Mouse (Mus musculus): ENCODE results near the gene Patj. TPM values are rescaled to one million over a fixed set of nuclear protein-coding genes. Genes with fewer than 3 reads are reported as not detected.
A peak's percentile ranks its signal among the peaks of the same experiment; 100 is the strongest.
"Not testable (repeated sequence)": the region's sequence is repeated elsewhere in the genome, so short reads cannot be mapped to it uniquely, and the experiment has no call there.

Patj gene
- 17.6 and 18.7 TPM in 2 replicates for polyA plus RNA-seq (2012; rRNA removed)

DNA sequence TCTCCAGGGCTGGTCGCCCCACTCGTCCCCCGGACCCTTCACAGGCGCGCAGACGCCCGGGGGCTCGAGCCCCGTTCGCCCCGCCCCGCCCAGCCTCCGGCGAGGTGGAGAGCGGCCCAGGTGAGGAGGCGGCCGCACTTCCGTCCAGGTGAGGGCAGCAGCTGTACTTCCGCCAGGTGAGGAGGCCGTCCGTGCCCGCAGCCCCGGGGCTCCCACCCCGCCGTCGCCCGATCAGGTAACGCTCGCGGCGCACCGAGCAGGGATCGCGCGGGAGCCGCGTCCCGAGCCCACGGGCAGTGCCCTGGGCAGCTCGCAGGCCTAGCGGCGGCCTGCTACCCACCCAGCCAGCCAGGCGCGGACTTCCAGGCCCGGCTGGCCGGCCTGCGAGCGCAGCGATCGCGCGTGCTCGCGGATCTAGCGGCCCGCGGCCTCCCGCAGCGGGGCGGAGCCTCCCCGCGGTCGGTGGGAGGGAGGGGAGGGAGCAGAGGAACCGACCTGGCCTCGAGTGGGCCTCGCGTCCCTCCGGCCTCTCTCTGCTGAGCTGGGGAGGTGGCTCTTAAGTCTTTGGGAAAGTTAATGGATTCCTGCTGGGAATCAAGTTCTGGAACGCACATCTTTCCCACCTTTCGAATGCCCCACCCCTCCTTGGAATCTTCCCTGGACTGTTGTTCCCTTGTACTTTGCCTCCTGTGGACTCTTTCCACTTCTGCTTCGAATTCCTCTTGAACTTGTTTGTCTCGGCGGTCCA is at the start of gene Patj:
Gene Patj, plus strand, starts transcription at position 96 of the 748 bp plus-strand sequence.
- DNase-seq (ENCODE audit: low spot score): peak; percentile 79

GRCm38 (mm10) chr4:98348580-98348979 is 47.0 kb upstream of the Patj start:
- no peak for DNase-seq (ENCODE audit: low spot score)

DNA sequence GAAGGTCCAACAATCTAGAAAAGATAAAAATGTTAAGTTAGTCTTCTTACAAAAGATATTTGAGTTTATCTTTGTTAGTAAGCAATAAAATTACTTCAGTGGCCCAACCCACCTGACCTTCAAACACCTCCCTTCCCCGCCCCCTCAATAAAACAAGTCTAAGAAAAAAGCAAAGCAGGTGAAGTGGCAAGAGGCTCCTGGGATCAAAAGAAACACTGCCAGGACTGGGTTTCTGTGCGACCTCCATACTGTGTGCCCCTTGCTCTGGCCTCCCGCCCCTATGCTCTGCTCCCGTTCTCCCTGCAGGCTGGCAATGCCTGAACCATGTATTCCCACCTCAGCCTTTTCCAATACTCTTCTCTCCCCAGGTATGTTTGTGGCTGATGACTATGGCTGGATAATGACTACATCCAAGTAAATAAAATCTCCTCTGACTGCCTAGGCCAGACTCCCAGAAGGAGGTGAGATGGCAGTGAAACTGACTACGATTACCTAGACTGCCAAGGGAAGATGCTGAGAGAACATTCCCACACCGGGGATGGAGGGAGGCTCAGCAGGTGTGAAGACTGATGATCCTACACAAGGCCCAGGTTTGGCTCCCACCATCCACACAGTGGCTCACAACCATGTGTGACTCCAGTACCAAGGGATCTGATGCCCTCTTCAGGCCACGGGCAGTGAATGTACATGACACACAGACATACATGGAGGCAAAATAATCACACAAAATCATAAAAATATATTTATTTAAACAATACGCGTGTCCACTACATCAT is 37.4 kb upstream of the Patj start:
- DNase-seq (ENCODE audit: low spot score): no peak

DNA sequence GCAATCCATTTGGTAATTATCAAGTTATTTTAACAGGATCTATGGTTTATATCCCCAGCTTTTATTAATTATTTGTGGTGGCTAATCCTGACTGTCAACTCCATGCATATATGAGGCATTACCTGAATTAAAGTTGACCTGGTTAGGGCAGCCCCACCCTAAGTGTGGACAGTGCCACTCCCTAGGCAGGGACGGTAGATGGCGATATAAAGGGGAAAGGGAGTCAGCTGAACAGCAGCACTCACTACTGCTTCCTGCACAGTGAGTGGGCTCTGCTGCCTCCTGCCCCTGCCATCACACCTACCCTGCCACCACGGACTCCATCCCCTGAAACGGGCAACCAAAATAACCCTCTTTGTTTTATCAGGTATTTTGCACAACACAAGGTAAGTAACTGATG is 20.2 kb upstream of the Patj start:
- DNase-seq (ENCODE audit: low spot score): no peak

DNA sequence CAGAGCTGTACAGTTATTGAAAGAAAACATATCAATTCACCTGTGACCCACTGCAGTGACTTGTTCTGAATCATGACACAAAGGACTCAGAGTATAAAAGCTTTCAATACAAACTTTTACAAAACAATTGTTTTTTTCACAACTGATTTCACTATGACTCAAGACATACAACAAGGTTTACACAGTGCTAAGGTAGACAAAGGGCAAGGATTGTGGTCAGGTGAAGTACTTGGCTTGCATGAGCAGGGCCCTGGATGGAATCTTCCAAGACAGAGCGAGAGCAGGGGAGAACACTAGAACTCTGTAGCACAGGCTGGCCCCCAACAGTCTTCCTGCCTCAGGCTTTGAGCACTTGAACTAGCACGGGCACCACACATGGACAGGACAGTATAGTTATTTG is 18.6 kb upstream of the Patj start:
- DNase-seq (ENCODE audit: low spot score): no peak

DNA sequence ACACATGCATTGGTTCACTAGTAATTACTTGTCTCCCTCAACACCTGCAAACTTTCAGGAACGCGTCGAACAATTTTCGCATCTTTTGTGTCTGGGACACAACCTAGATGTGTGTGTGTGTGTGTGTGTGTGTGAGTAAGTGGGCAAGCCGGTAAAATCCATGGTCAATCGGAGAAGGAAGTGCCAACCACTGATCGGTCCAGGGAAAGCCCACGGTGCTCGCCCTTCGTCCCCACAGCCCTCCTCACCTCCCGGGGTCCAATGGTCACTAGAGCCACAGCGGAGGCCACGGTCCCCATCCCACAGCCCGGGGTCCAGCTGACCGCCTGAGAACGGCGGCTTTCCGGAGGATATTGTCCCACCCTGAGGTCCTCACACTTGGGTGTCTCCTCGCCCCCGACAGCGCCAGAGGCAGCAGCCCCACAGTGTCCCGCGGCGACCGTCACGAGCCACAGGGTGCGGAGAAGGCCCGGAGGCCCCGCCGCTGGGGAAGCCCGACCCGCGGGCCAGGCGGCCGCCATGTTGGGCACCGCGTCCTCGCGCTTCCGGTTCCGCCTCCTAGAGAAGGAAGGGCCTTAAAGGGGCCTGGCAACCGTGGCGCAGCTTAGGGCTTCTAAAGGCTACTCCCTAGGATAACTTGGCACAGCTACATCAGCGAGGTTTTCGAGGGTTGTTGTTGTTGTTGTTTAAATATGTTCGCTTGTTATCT is 12.7 kb upstream of the Patj start, which contains the start of gene Tm2d1:
Gene Tm2d1, minus strand, starts transcription at position 591 of the 709 bp plus-strand sequence.
- DNase-seq (ENCODE audit: low spot score): peak; percentile 76

GRCm38 (mm10) chr4:98385036-98385435 is 10.5 kb upstream of the Patj start:
- DNase-seq (ENCODE audit: low spot score): no peak

GRCm38 (mm10) chr4:98395346-98395689 is 267 bp upstream of the Patj start:
- no peak for DNase-seq (ENCODE audit: low spot score)

GRCm38 (mm10) chr4:98400926-98401583 is 5.5 kb downstream of the Patj start:
- no peak for DNase-seq (ENCODE audit: low spot score)

GRCm38 (mm10) chr4:98401584-98401962 is 6.0 kb downstream of the Patj start:
- DNase-seq (ENCODE audit: low spot score): no peak

- no peak for DNase-seq (ENCODE audit: low spot score)
Measured at GRCm38 (mm10) chr4:98403492-98403891, 7.9 kb downstream of the Patj start.

DNA sequence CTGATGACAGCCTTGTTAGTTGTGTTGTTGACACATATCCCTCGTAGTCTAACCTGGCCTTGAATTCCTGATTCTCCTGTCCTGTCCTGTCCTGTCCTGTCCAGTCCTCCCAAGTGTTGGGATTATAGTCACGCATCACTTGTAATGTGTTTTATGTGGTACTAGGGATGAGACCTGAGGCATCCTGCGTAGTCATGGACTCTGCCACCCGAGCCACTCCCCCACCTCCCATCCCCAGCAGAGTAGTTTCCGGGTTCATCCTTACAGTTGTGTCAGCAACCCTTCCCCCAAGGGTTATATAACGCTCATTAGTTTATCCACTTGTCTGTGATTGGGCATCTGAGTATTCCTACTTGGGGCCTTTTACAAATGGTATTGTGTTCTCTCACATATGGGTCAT is 8.8 kb downstream of the Patj start:
- DNase-seq (ENCODE audit: low spot score): no peak

DNA sequence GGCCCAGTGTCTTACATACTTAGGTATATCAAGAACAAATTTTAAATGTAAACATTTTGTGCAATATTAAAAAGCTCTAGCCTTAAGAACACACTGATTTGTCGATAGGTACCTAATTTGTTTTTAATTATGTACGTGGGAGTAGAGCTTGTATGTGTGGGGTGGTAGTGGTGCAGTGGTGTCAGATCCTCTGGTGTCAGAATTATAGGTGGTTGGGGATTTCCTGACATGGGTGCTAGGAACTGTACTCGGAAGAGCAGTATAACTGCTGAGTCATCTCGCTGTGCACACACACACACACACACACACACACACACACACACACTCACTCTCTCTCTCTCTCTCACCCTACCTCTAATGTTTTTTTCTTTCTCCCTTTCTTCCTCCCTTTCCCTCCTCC is 12.9 kb downstream of the Patj start:
- DNase-seq (ENCODE audit: low spot score): no peak

GRCm38 (mm10) chr4:98415150-98415549 is 19.6 kb downstream of the Patj start:
- not testable (repeated sequence) for DNase-seq (ENCODE audit: low spot score)

DNA sequence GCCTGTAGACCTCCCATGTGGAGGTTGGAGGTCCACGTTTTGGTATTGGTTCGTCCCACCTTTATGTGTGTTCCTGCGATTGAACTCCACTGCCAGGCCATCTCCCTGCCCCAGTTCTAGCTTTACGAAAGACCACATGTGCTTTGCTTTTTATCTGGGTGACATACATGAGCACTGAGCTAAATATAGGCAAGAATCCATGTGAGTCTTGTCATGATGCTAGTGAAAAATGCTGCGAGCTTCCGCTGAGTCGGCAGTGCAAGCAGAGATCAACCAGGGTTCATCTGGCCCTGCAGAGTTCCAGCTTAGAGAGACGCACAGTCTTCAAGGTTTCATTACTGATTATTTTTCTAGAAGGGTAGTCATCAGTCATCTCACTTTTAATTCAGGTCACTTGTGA is 32.8 kb downstream of the Patj start:
- no peak for DNase-seq (ENCODE audit: low spot score)

DNA sequence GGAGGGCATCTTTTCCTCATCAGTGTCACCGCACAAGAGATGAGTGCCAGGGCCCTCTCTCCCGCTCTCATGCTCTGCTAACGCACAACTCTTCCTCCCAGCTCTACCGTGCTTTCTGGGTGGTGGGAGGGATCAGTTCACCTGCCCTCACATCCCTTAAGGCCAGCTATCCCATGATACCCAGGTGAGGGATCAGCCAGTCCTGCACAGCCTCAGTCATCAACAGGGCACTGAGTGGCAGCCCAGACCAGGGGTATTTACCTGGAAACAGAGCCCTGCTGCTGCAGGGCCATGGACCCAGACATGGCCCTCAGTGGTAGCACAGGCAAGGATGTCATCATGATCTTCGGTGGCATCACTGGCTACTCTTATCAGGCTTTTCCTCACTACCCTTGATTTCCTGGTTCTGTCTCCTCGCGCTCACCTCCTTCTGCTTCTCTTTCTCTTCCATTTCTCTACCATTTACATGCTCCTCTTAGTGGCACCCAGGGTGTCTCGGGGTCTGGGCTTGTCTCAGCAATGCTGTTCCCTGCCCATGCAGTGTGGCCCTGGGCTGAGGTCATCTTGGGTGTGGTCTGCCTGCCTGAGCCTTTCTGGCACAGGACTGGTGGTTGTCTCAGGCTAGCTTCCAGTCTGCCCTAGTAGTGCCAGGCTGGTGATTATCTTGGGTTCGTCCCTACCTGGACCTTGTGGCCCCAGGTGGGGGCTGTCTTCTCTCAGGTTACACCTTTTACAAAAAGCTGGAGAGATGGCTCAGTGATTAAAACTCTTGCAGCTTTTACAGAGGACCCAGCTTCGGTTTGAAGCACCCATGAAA is 40.3 kb downstream of the Patj start:
- DNase-seq (ENCODE audit: low spot score): no peak

- DNase-seq (ENCODE audit: low spot score): no peak
Measured at GRCm38 (mm10) chr4:98436664-98437363, 41.2 kb downstream of the Patj start.

- DNase-seq (ENCODE audit: low spot score): no peak
Measured at GRCm38 (mm10) chr4:98439261-98440005, 43.8 kb downstream of the Patj start.

DNA sequence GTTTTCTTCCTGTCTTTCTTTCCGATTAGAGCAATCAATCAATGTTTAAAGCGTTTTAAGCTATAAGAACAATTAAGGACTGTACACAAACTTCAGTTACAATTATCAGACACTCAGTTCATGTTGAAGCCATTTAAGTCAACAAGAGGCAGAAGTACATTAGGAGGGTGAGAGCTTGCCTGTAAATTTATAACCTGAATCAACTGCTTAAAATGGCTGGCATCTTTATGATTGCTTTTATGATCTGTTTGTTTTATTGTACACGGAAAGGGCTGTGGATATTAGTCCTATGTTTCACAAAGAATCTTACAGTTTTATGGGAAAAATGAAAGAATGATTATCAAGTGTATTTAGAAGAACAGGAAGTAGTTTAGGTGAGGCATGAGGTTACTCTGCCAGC is 45.7 kb downstream of the Patj start:
- DNase-seq (ENCODE audit: low spot score): no peak
